Mouse (Mus musculus) lung, postnatal 0 days (tissue): Measurements from ENCODE around the gene Esyt1. TPM values are rescaled to one million over a fixed set of nuclear protein-coding genes. Genes with fewer than 3 reads are reported as not detected.
A peak's percentile ranks its signal among the peaks of the same experiment; 100 is the strongest.

Experiments used
- ATAC-seq: fragments of 200-750 bp; cut with Nextera tagmentation; 2 replicates; pipeline ENCODE4 v1.8.0; 2017; ENCODE audit warnings: moderate library complexity
- DNase-seq: peaks from one replicate; pipeline ENCODE4 v3.0.0-alpha.2; 2016; ENCODE audit warnings: low spot score
- H3K27ac ChIP-seq: fragments of 300-500 bp; sonication (generic); 2 replicates; pipeline ENCODE4 v1.5.1; 2014; ENCODE audit warnings: antibody characterized with exemption, mild to moderate bottlenecking, low read length, mixed read lengths
- H3K27me3 ChIP-seq: fragments of 300-500 bp; sonication (generic); replicated peaks from 2 replicates; pipeline ENCODE4 v1.6.1; 2014; ENCODE audit warnings: low read length, mixed read lengths; ENCODE audit not compliant: insufficient read depth
- H3K36me3 ChIP-seq: fragments of 300-500 bp; sonication (generic); 2 replicates; pipeline ENCODE4 v1.6.1; 2014; ENCODE audit warnings: low read length, mixed read lengths; ENCODE audit not compliant: insufficient read depth
- H3K4me1 ChIP-seq: fragments of 300-500 bp; sonication (generic); 2 replicates; pipeline ENCODE4 v1.6.1; 2014; ENCODE audit warnings: antibody characterized with exemption, low read depth, low read length, mixed read lengths; ENCODE audit not compliant: insufficient read depth
- H3K4me2 ChIP-seq: fragments of 300-500 bp; sonication (generic); replicated peaks from 2 replicates; pipeline ENCODE4 v1.6.1; 2014; ENCODE audit warnings: low read depth, mild to moderate bottlenecking, low read length, moderate library complexity, mixed read lengths
- H3K4me3 ChIP-seq: fragments of 300-500 bp; sonication (generic); 2 replicates; pipeline ENCODE4 v1.5.1; 2014; ENCODE audit warnings: low read depth, low read length
- H3K9ac ChIP-seq: fragments of 300-500 bp; sonication (generic); replicated peaks from 2 replicates; pipeline ENCODE4 v1.6.1; 2014; ENCODE audit warnings: low read depth, mild to moderate bottlenecking
- H3K9me3 ChIP-seq: fragments of 300-500 bp; sonication (generic); 2 replicates; pipeline ENCODE4 v1.6.1; 2016; ENCODE audit warnings: low read length, mixed read lengths
- CTCF ChIP-seq: IDR thresholded peaks from 2 replicates; pipeline ENCODE4 v1.5.1; 2016; ENCODE audit warnings: antibody characterized with exemption, mild to moderate bottlenecking
- EP300 ChIP-seq: IDR thresholded peaks from 2 replicates; pipeline ENCODE4 v1.6.1; 2016; ENCODE audit warnings: antibody characterized with exemption, mild to moderate bottlenecking, control low read depth
- WGBS: fragments of 180-500 bp; shearing (Covaris S2); extraction: QIAGEN DNeasy Blood & Tissue Kit; methylation state at CpG from one replicate; pipeline ENCODE4 v1.1.7; 2014; 5-methylcytosine and 5-hydroxymethylcytosine counted together
- polyA plus RNA-seq: library from polyadenylated mRNA; unstranded; fragments of >200 nt; fragmentation: Nextera tagmentation; extraction: Ambion mirVana; gene quantifications from 2 replicates; pipeline ENCODE4 v1.2.1, GENCODE M21; 2015

Gene Esyt1
- polyA plus RNA-seq, 1 experiment from 2014 or later: 31.1 TPM

DNA sequence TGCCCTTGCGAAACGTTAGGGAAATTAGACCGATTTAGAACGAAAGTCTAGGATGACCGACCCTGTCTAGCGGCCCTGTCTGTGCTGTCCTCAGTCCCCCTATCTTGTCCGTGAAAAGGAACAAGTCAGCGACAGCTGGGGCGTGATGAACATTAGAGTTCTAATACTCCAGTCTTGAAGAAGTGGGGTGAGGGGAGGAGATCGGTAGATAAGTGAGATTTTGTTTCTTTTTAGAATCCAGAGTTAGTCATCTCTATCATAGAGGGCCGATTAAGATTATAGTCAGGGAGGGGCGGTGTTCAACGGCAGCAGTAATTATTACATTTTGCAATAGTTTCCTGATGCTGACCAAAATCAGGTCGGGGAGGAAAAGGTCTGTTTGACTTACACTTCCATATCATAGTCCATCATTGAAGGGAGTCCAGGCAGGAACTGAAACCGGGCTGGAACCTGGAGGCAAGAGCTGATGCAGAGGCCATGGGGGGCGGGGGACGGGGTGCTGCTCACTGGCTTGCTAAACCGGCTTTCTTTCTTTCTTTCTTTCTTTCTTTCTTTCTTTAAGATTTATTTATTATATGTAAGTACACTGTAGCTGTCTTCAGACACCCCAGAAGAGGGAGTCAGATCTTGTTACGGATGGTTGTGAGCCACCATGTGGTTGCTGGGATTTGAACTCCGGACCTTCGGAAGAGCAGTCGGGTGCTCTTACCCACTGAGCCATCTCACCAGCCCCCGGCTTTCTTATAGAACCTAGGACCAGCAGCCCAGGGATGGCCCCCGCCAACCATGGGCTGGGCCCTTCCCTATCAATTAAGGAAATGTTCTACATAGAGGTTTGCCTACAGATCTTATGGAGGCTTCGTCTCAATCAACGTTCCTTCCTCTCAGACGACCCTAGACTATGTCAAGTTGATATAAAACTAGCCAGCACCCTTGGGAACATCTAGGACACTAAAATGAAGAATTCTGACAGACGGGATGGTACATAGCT, 990 bp upstream of the Esyt1 start:
- DNase-seq: peak; percentile 67

DNA sequence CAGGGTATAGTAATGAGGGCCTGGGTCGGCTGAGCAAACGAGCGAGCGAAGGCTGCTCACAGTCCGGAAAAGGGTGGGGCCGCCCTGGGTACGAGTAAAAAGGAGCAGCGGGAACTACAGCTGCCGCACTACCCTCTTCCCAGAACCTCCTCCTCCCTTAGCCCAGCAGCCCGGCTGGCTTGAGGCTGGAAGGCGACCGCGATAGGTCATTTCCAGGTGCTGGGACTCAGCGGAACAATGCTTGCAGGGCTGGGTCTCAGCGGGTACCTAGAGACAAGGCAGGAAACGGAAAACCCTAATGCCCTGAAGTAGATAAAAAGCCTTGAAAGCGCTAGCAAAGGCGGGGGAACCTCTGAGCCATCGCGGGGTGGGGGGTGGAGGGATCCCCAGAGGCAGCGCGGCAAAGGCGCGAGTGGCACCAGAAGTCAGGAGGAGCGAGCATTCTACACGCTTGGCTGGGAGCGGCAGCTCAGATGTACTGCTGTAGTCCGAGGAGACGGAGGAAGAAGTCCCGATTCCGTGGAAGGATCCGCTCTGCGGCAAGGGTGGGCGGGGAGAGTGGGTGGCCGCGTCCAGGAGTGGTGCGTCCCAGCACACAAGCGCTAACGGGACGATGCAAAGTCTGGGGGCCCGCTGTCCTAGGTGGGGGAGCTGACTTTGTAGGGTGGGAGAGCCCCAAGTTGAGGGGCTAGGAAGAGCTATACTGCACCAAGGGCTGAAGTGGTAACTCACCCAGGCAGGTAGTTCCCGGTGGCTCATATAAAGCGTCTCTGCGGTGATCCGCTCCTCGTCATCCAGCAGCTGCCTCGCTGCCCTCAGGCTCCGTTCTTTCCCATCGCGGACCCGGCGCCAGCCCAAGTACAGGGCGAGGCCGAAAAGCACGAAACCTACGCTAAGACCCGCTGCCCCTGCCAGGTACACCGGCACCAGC, 674 bp downstream of the Esyt1 start:
- Histone ChIP-seq H3K36me3 (peaks cover 6% of the 10 kb centered on the region; the same call in 1 of the 2 replicates), H3K27ac (peak overlapping the region; percentile 93), H3K9me3 (no peaks in the 10 kb centered on the region), H3K4me2 (peak overlapping the region; percentile 92), H3K4me3 (peak overlapping the region; percentile 85), H3K9ac (peak overlapping the region; percentile 79), H3K27me3 (no peaks in the 10 kb centered on the region), H3K4me1 (peaks cover 6% of the 10 kb centered on the region; the same call in 1 of the 2 replicates)
- DNase-seq (peak; percentile 77), ATAC-seq (peak; percentile 24)
- WGBS: 2% methylated on average over 58 of the region's 58 CpGs
- TF ChIP-seq EP300: no peak
- no peak for TF ChIP-seq CTCF

More for the DNA sequence above, 990 bp upstream of the Esyt1 start:
- 29% methylated on average over 28 of the region's 28 CpGs for WGBS
- Histone ChIP-seq H3K36me3 (no peaks in the 10 kb centered on the region), H3K4me3 (peak overlapping the region; percentile 85), H3K4me1 (peaks cover 6% of the 10 kb centered on the region; the same call in 1 of the 2 replicates), H3K27ac (peak overlapping the region; percentile 70), H3K27me3 (no peaks in the 10 kb centered on the region), H3K9ac (peak overlapping the region; percentile 12; the same call in 1 of the 2 replicates), H3K9me3 (no peaks in the 10 kb centered on the region), H3K4me2 (peak overlapping the region; percentile 92)
- 0 out of 2 replicates have a peak, but pooled peaks have one; percentile 13 for ATAC-seq
- no peak for TF ChIP-seq CTCF
- TF ChIP-seq EP300: no peak

DNA sequence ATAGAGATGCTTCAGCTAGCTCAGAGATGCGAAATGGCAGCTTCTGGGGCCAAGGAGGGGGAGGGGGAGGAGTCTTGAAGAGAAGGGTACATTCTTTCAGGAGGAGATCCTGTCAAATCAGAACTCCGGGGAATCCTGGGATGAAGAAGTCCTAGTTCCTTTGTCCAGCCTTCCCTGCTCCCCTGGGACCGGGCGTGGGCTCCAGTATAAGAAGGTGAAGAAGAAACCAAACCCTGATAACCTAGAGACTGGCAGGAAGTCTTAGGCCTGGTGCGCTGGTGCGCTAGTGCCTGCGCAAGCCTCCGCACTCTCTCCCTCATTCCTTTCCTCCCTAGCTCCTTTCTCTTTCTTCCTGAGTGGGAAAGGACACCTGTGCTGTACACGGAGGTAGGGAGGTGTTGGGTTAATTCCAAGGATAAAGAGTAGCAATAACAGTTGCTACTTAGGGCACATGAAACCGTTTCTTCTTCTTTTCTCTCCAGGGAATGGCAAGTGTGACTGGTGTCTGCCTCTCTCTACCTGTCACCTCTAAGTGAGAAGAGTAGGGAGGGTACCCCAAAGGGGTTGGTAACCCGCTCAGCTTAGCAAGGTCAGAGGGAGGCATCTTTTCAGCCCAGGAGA, 1.4 kb downstream of the Esyt1 start:
- Histone ChIP-seq H3K4me3 (peak overlapping the region; percentile 85), H3K27me3 (no peaks in the 10 kb centered on the region), H3K27ac (peak overlapping the region; percentile 93; the same call in 1 of the 2 replicates), H3K4me1 (peaks cover 6% of the 10 kb centered on the region; the same call in 1 of the 2 replicates), H3K36me3 (peaks cover 8% of the 10 kb centered on the region; the same call in 1 of the 2 replicates), H3K4me2 (peak overlapping the region; percentile 92), H3K9ac (peak overlapping the region; percentile 79), H3K9me3 (no peaks in the 10 kb centered on the region)
- TF ChIP-seq EP300: no peak
- TF ChIP-seq CTCF: no peak
- no peak for DNase-seq
- ATAC-seq: no peak
- 22% methylated on average over 11 of the region's 11 CpGs for WGBS

DNA sequence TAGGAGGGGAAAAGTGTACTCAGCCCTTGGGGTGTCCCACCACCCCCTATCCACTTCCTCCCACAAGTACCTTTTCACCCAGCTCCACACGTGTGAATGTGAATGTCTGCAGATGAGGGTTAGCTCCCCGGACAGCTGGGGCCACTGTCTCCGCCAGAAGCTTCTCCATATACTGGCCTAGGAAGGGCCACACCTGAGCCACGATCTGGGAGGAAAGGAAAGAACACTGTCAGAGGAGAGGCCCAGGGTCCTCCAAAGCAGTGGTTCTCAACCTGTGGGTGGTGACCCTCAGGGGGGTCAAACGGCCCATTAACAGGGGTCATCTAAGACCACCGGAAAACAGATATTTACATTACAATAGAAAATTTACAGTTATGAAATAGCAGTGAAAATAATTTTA, 3.3 kb downstream of the Esyt1 start:
- Histone ChIP-seq H3K9me3 (no peaks in the 10 kb centered on the region), H3K9ac (no peak overlapping the region), H3K4me1 (peaks cover 6% of the 10 kb centered on the region; the same call in 1 of the 2 replicates), H3K27me3 (no peaks in the 10 kb centered on the region), H3K36me3 (peaks cover 15% of the 10 kb centered on the region), H3K27ac (no peak overlapping the region), H3K4me3 (no peak overlapping the region), H3K4me2 (no peak overlapping the region)
- TF ChIP-seq CTCF: no peak
- TF ChIP-seq EP300: no peak
- no peak for ATAC-seq
- no peak for DNase-seq
- WGBS: 74% methylated on average over 6 of the region's 6 CpGs

DNA sequence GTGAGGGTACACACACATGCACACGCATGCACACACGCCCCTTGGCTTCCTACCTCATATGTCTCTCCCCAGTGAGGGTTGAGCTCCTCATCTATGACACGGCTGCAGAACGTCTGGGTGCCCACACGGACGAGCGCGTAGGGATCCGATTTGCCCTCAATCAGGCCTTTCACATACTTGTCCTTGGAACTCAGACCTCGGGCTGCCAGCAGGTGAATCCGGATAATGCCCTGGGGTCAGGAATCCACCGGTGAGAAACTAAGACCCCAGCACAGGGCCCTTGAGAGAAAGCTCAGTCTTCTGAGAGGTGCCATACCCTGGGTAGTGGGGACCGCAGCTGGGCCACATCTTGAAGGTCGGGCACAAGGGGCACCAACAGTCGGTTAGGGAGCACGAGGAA, 5.1 kb downstream of the Esyt1 start:
- TF ChIP-seq CTCF (no peak), EP300 (no peak)
- Histone ChIP-seq H3K4me1 (peaks cover 6% of the 10 kb centered on the region; the same call in 1 of the 2 replicates), H3K9ac (no peak overlapping the region), H3K27me3 (no peaks in the 10 kb centered on the region), H3K4me2 (no peak overlapping the region), H3K4me3 (no peak overlapping the region), H3K9me3 (no peaks in the 10 kb centered on the region), H3K36me3 (peaks cover 23% of the 10 kb centered on the region), H3K27ac (no peak overlapping the region)
- DNase-seq (no peak), ATAC-seq (no peak)
- 88% methylated on average over 16 of the region's 16 CpGs for WGBS
